Mouse (Mus musculus): ENCODE results near the gene Trim42. TPM values are rescaled to one million over a fixed set of nuclear protein-coding genes. Genes with fewer than 3 reads are reported as not detected.

Gene Trim42
- polyA plus RNA-seq (2015; fragmentation: Nextera tagmentation; extraction: Ambion mirVana), result not detected in 2 replicates

GRCm38 (mm10) chr9:97369591-97369990 lies at the start of gene Trim42:
TSS of gene Trim42 (minus strand) at chr9:97369958.
- no peak for ATAC-seq (ENCODE audit: insufficient read depth, low FRiP score)
- no peak within 1 kb of the TSS for H3K9ac ChIP-seq (ENCODE audit: low read length)
- no peaks in the 10 kb centered on the region for H3K4me1 ChIP-seq (ENCODE audit: control insufficient read depth, insufficient read depth, low read length)
- H3K36me3 ChIP-seq (ENCODE audit: control insufficient read depth, insufficient read depth, low read length), result no peaks in the 10 kb centered on the region
- no peak within 1 kb of the TSS for H3K27ac ChIP-seq (ENCODE audit: low read length)
- H3K9me3 ChIP-seq (replicated peaks; ENCODE audit: control insufficient read depth, low read length), result no peaks in the 10 kb centered on the region
- no peak within 1 kb of the TSS for H3K4me3 ChIP-seq (replicated peaks; ENCODE audit: low read length)
- WGBS, result 91% methylated on average over 7 of the region's 7 CpGs
- H3K27me3 ChIP-seq (ENCODE audit: control insufficient read depth, insufficient read depth, low read length), result no peaks in the 10 kb centered on the region
- no peak within 1 kb of the TSS for H3K4me2 ChIP-seq (ENCODE audit: low read depth, low read length)

GRCm38 (mm10) chr9:97414876-97415668 lies 45.3 kb upstream of the Trim42 start:
- H3K27me3 ChIP-seq (ENCODE audit: control insufficient read depth, insufficient read depth, low read length), result no peaks in the 10 kb centered on the region
- no peak overlapping the region for H3K27ac ChIP-seq (ENCODE audit: low read length)
- no peak overlapping the region for H3K4me3 ChIP-seq (replicated peaks; ENCODE audit: low read length)
- WGBS, result 82% methylated on average over 6 of the region's 6 CpGs
- ATAC-seq (ENCODE audit: insufficient read depth, low FRiP score), result no peak
- H3K4me2 ChIP-seq (ENCODE audit: low read depth, low read length), result no peak overlapping the region
- H3K36me3 ChIP-seq (ENCODE audit: control insufficient read depth, insufficient read depth, low read length), result no peaks in the 10 kb centered on the region
- H3K4me1 ChIP-seq (ENCODE audit: control insufficient read depth, insufficient read depth, low read length), result no peaks in the 10 kb centered on the region
- no peaks in the 10 kb centered on the region for H3K9me3 ChIP-seq (replicated peaks; ENCODE audit: control insufficient read depth, low read length)
- no peak overlapping the region for H3K9ac ChIP-seq (ENCODE audit: low read length)

- Histone ChIP-seq H3K27me3 (ENCODE audit: control insufficient read depth, insufficient read depth, low read length) (no peaks in the 10 kb centered on the region), H3K36me3 (ENCODE audit: control insufficient read depth, insufficient read depth, low read length) (no peaks in the 10 kb centered on the region), H3K4me2 (ENCODE audit: low read depth, low read length) (no peak overlapping the region), H3K4me1 (ENCODE audit: control insufficient read depth, insufficient read depth, low read length) (no peaks in the 10 kb centered on the region), H3K9ac (ENCODE audit: low read length) (no peak overlapping the region), H3K9me3 (replicated peaks; ENCODE audit: control insufficient read depth, low read length) (no peaks in the 10 kb centered on the region), H3K27ac (ENCODE audit: low read length) (no peak overlapping the region), H3K4me3 (replicated peaks; ENCODE audit: low read length) (no peak overlapping the region)
- no peak for ATAC-seq (ENCODE audit: insufficient read depth, low FRiP score)
- WGBS, result 76% methylated on average over 2 of the region's 2 CpGs
Measured at GRCm38 (mm10) chr9:97408142-97408541, 38.4 kb upstream of the Trim42 start.

GRCm38 (mm10) chr9:97356441-97356840 lies 13.3 kb downstream of the Trim42 start:
- Histone ChIP-seq H3K27me3 (ENCODE audit: control insufficient read depth, insufficient read depth, low read length) (no peaks in the 10 kb centered on the region), H3K36me3 (ENCODE audit: control insufficient read depth, insufficient read depth, low read length) (no peaks in the 10 kb centered on the region), H3K4me2 (ENCODE audit: low read depth, low read length) (no peak overlapping the region), H3K4me3 (replicated peaks; ENCODE audit: low read length) (no peak overlapping the region), H3K27ac (ENCODE audit: low read length) (no peak overlapping the region), H3K9me3 (replicated peaks; ENCODE audit: control insufficient read depth, low read length) (no peaks in the 10 kb centered on the region), H3K9ac (ENCODE audit: low read length) (no peak overlapping the region), H3K4me1 (ENCODE audit: control insufficient read depth, insufficient read depth, low read length) (no peaks in the 10 kb centered on the region)
- ATAC-seq (ENCODE audit: insufficient read depth, low FRiP score), result no peak
- 78% methylated on average over 6 of the region's 6 CpGs for WGBS

- 26% methylated on average over 12 of the region's 12 CpGs for WGBS
- ATAC-seq (ENCODE audit: insufficient read depth, low FRiP score), result peak; percentile 61
- Histone ChIP-seq H3K36me3 (ENCODE audit: control insufficient read depth, insufficient read depth, low read length) (no peaks in the 10 kb centered on the region), H3K9me3 (replicated peaks; ENCODE audit: control insufficient read depth, low read length) (no peaks in the 10 kb centered on the region), H3K4me2 (ENCODE audit: low read depth, low read length) (no peak overlapping the region; the same call in 1 of the 2 replicates), H3K9ac (ENCODE audit: low read length) (no peak overlapping the region), H3K27ac (ENCODE audit: low read length) (no peak overlapping the region), H3K4me3 (replicated peaks; ENCODE audit: low read length) (no peak overlapping the region), H3K27me3 (ENCODE audit: control insufficient read depth, insufficient read depth, low read length) (no peaks in the 10 kb centered on the region), H3K4me1 (ENCODE audit: control insufficient read depth, insufficient read depth, low read length) (0 out of 2 replicates have a peak, but pooled peaks cover 4% of the 10 kb centered on the region)
Measured at GRCm38 (mm10) chr9:97344767-97345297, 24.9 kb downstream of the Trim42 start.

GRCm38 (mm10) chr9:97341772-97342171 lies 28.0 kb downstream of the Trim42 start:
- H3K27ac ChIP-seq (ENCODE audit: low read length), result no peak overlapping the region
- H3K9me3 ChIP-seq (replicated peaks; ENCODE audit: control insufficient read depth, low read length), result no peaks in the 10 kb centered on the region
- 38% methylated on average over 5 of the region's 5 CpGs for WGBS
- H3K4me3 ChIP-seq (replicated peaks; ENCODE audit: low read length), result no peak overlapping the region
- peak; percentile 82; the same call in 1 of the 2 replicates for ATAC-seq (ENCODE audit: insufficient read depth, low FRiP score)
- 0 out of 2 replicates have a peak, but pooled peaks cover 4% of the 10 kb centered on the region for H3K4me1 ChIP-seq (ENCODE audit: control insufficient read depth, insufficient read depth, low read length)
- no peak overlapping the region for H3K4me2 ChIP-seq (ENCODE audit: low read depth, low read length)
- no peaks in the 10 kb centered on the region for H3K27me3 ChIP-seq (ENCODE audit: control insufficient read depth, insufficient read depth, low read length)
- H3K36me3 ChIP-seq (ENCODE audit: control insufficient read depth, insufficient read depth, low read length), result no peaks in the 10 kb centered on the region
- no peak overlapping the region for H3K9ac ChIP-seq (ENCODE audit: low read length)

GRCm38 (mm10) chr9:97322846-97323245 lies 46.9 kb downstream of the Trim42 start:
- Histone ChIP-seq H3K9me3 (replicated peaks; ENCODE audit: control insufficient read depth, low read length) (no peaks in the 10 kb centered on the region; the same call in 1 of the 2 replicates), H3K9ac (ENCODE audit: low read length) (no peak overlapping the region), H3K4me2 (ENCODE audit: low read depth, low read length) (no peak overlapping the region), H3K27ac (ENCODE audit: low read length) (no peak overlapping the region), H3K4me1 (ENCODE audit: control insufficient read depth, insufficient read depth, low read length) (no peaks in the 10 kb centered on the region), H3K27me3 (ENCODE audit: control insufficient read depth, insufficient read depth, low read length) (no peaks in the 10 kb centered on the region), H3K4me3 (replicated peaks; ENCODE audit: low read length) (no peak overlapping the region), H3K36me3 (ENCODE audit: control insufficient read depth, insufficient read depth, low read length) (no peaks in the 10 kb centered on the region)
- WGBS, result 62% methylated on average over 3 of the region's 3 CpGs
- ATAC-seq (ENCODE audit: insufficient read depth, low FRiP score), result no peak

GRCm38 (mm10) chr9:97322120-97322519 lies 47.6 kb downstream of the Trim42 start:
- Histone ChIP-seq H3K27me3 (ENCODE audit: control insufficient read depth, insufficient read depth, low read length) (no peaks in the 10 kb centered on the region), H3K36me3 (ENCODE audit: control insufficient read depth, insufficient read depth, low read length) (no peaks in the 10 kb centered on the region), H3K9ac (ENCODE audit: low read length) (no peak overlapping the region), H3K4me3 (replicated peaks; ENCODE audit: low read length) (no peak overlapping the region), H3K4me1 (ENCODE audit: control insufficient read depth, insufficient read depth, low read length) (no peaks in the 10 kb centered on the region), H3K9me3 (replicated peaks; ENCODE audit: control insufficient read depth, low read length) (no peaks in the 10 kb centered on the region; the same call in 1 of the 2 replicates), H3K27ac (ENCODE audit: low read length) (no peak overlapping the region), H3K4me2 (ENCODE audit: low read depth, low read length) (no peak overlapping the region)
- WGBS, result 63% methylated on average over 10 of the region's 10 CpGs
- ATAC-seq (ENCODE audit: insufficient read depth, low FRiP score), result no peak

GRCm38 (mm10) chr9:97315421-97316055 lies 54.2 kb downstream of the Trim42 start:
- Histone ChIP-seq H3K4me2 (ENCODE audit: low read depth, low read length) (no peak overlapping the region), H3K27me3 (ENCODE audit: control insufficient read depth, insufficient read depth, low read length) (no peaks in the 10 kb centered on the region), H3K36me3 (ENCODE audit: control insufficient read depth, insufficient read depth, low read length) (no peaks in the 10 kb centered on the region), H3K9ac (ENCODE audit: low read length) (no peak overlapping the region), H3K4me3 (replicated peaks; ENCODE audit: low read length) (no peak overlapping the region), H3K9me3 (replicated peaks; ENCODE audit: control insufficient read depth, low read length) (no peaks in the 10 kb centered on the region), H3K4me1 (ENCODE audit: control insufficient read depth, insufficient read depth, low read length) (no peaks in the 10 kb centered on the region), H3K27ac (ENCODE audit: low read length) (no peak overlapping the region)
- 63% methylated on average over 10 of the region's 10 CpGs for WGBS
- ATAC-seq (ENCODE audit: insufficient read depth, low FRiP score), result no peak

Measured in stomach, embryonic 16.5 days (tissue).